Mouse (Mus musculus) brain, embryonic 18.5 days (tissue): Measurements from ENCODE around the gene Evx1.

Experiments
- DNase-seq: peaks from one replicate; pipeline ENCODE4 v3.0.0-alpha.2; 2012; ENCODE audit warnings: low read depth, low spot score

Evx1 gene

DNA sequence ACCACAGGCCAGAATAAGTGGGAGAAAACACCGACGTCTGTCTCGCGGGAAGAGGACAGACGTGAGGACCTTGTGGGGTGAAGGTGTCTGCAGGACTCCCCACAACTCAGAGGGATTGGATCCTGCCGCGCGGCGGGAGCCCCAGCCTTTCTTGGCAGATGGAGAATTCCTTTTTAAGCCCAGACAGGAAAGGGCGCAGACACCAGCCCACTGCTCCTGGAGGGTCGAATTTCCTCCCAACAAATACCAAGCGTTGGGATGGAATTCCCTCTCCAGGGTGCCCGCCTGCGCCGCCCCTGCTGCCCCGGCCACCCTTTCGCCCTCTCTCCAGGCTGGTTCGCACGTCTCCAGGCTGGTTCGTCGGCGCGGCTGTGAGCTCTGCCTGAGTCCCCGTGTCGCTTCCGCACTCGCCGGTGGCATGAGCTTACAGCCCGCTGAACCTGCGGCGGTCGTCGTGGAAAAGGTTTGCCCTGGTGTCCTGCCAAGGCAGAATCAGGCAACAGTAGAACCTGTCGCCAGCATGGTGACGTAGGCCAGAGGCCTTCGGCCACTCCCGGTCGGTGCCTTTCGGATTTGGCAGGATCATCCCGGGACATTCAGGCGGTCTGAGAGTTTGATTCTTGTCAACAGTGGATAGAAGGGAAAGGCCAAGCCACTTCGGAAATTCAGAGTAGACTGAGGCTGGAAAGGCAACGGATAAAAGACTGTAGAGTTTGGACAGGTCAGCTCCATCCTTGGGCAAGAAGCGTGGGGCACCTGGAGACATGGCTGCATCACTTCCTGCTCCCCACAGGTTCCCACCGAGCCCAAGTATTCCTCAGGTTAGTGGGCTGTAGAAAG, 22.1 kb upstream of the Evx1 start:
- DNase-seq = no peak

DNA sequence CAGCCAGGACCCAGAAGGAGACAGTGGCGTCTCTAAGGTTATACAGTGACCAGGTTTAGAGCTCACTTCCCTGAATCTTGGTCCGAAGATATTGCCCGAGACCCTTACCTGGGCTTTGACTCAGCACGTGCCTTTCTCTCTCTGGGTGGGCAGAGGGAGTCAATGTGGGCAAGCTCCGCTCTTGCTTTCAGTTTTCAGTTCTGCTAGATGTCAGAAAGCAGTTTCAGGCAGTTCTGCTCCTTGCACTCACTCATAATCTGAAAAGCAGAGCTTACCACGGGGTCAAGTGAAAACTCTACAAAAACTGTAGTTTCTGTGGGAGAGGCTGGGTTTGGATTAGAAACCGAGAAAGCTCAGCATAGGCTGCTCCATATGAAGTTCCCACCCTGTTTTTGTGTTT, 21.0 kb upstream of the Evx1 start:
- no peak for DNase-seq

DNA sequence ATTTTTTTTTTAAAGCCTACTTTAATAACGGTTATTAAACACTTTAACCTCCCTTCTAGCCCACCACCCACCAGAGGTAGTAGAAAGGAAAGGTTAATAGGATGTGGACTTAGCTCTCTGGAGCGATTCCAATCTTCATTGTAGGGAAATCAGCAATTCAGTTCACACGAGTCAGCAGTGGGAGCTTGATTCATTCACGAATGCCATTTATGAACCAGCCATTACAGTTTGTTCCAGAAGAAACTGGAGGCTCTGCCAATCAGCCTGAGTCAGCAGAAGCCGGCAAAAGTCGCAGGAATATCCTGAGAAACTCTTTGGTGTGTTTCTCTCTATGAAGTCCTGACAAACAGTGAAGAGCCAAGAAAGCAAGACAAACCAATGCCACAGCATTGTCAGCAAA, 18.7 kb upstream of the Evx1 start:
- no peak for DNase-seq

DNA sequence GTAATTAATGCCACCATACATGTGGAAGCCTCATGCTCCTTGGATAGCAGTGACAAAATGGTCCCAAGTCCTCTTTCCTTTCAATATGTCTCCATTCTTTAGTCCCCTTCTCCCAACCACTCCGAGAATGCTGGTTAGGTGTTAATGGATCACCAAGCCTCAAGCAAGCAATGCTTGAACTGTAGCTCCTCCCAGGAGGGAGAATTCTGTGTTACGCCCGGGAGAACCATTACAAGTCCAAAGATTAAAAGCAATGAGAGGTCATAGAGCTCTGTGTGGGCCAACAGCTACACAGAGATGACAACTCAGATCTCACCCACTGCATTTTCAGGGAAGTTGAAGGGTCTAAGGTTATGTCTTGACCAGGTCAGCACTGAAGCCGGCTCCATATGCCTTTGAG, 14.8 kb upstream of the Evx1 start:
- no peak for DNase-seq

DNA sequence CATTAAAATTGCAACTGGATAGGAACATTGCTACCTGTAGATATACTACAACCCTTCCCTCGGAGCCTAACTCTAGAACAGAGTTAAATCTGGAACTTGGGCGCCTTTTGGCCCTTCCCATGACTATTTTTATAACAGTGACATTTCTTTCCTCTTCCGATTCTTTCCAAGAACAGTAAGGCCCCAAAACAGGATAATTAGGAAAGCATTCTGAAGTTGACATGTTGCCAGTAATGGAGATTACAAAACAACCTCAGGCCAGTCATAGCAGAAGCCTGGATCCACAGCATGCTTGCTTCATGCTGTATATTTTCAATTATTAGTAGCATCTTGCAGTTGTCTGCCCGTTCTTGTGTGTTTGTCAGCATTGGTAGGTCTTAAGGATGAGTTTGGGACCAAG, 12.5 kb upstream of the Evx1 start:
- DNase-seq = no peak

DNA sequence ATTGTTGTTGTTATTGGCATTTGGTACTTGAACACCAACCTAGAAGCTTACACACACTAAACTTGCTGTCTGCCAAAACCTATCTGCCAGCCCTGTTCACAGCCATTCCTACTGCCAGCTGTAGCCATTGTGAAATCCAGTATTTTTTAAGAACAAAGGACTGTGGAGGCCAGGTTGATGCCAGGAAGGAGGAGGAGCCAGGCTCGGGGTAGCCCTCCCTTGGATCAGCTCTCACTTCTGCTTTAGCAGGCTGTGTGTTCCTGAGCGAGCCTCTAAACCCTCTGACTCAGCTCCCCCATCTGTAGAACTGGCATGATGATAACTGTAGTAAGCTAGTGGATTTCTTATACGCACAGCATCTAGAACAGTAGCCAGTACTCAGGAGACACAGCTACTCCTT, 9.9 kb upstream of the Evx1 start:
- DNase-seq = no peak

DNA sequence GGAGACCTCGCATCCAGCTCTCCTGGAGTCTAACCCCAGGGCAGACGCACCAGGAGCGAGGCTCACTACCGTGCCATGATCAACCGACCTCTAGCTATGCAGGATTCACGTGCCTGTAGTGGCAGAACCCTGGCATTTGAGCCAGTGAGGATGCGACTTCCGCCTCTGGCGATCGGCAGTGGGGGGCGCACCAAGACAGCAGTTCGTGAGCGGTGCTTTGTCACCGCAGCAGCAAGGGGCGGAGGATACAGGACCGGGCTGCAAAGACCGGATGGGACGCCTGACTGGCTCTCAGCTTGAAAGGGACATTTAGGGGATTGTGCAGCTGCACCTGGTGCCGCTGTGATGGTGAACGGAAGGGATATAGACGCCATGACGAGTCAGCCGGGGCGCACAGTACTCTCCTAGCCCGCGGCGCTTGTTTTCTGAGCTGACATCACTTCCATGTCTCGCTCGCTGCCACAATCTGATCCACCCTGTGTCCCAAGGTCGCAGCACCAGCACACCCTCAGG, 7.4 kb upstream of the Evx1 start:
- no peak for DNase-seq

DNA sequence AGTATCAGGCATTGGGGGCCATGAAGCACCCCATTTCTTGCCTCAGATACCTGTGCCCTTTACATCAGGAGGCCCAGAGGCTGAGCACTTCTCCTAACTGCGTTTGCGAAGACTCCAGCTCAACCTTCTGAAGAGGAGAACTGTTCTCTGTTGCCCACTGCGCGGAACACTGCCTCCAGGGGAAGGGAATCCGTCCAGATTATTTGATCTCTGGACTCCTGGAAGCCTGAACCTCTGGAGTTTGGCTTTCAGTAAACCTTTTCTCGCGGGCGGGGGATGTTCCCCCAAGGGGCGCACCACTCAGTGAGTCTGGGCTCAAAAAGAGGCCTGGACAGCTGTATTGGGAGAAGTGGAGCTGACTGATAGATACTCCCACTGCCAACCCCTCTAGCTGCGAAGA, 3.5 kb upstream of the Evx1 start:
- DNase-seq = no peak

DNA sequence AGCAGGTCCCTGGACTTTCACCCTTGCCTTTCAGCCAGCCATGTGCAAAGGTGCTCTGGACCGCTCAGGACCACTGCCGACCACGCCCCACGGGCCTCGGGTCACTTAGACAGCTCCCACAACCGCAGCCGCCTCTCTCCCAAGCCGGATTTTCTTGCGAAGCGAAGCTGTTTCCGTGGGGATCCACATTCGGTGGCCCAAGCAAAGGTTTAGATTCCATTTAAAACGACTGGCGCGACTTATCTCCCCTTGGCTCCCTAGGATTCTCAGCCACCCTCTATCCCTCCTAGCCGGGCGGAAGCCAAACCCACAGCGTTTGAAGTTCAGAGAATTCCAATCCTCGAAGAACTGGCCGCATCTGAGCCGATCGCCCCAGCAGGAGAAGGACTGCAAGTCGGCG, 2.9 kb upstream of the Evx1 start:
- DNase-seq = no peak

DNA sequence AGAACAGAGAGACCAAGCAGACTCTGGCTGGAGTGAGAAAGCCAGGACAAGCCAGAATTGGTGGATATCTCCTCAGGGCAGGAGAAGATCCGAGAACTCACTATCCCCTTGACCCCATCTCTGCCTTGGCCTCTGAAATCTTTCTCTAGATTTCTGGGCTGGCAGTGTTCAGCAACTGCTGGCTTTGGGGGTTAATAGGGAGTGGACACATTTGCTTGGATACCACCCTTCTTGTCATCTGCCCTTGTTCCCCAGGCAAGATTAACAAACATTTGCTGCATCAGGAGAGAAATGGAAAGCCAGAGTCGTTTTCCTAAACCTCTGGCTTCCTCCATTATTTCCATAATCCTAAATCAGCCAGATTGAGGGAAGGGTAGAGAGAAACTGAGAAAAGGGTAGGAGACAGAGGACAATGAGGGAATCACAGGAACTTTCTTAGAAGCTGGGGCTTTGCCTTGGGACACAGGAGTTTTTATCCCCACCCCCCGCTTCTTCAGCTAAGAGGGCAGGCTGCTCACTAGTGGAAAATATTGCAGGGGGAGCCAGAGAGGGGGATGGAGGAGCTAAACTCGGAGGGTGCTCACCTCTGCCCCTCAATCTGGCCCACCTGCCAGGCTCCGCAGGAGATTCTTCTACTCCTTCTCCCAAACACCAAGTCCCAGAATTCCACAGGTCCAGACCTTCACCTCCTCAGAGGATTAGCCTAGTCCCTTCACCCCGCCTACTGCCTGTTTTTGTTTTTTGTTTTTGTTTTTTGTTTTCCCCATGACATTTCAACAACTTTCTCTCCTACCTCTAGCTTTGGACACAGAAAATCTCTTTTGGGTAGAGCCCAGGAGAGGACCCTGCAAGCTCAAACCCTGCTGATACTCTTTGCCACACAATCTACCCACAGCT, 1.4 kb upstream of the Evx1 start:
- no peak for DNase-seq

DNA sequence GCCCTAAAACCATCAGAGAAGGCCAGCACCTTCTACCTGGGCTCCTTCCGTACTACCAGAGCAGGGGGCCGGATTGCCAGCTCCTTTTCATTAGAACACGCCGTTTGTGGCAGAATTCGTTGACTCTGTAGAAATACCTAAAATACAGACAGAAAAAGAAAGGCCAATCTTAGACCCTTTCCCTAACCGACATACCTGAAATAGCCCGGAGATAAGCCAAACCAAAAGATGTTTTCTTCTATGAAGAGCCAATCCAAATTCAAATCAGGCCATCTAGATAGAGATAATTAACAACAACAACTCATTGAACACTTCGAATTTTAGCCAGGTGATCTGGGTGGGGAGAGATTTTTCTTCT, 761 bp upstream of the Evx1 start:
- DNase-seq = no peak

DNA sequence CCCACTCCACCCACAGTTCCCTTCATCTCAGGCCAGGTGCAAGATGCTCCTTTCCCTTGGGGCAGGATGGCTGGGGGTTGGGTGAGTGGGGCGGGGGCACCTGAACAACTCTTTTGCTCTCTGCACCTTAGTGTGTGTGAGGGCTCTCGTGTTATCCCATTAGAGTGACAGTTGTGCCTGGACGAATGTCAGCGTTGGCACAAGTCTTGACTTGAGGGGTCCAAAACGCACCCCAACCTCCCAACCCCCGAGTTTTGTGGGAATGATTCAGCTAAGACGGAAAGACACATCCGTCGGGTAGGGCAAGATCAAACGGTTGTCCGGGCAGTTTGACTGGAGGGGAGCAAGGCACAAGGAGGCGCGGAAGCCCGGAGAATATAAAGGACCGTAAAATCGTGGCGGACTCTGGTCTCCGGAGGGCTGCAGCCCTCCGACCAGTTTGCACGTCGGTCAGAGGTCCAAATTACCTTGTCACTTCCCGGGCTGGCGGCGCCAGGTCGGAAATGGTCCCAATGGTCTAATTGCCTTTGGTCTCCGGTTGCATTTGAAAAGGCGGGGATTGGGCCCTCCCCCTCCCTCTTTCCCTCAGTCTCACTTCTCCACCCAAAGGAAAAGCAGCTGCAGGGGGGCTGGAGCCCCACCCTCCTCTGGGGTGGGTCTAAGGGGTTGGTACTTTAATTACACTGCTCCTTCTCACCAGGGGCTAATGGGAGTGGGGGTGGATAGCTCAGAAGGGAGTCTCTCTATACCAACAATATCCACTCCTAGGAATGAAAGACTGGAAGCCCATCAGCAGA, 1.2 kb downstream of the Evx1 start:
- DNase-seq = no peak

DNA sequence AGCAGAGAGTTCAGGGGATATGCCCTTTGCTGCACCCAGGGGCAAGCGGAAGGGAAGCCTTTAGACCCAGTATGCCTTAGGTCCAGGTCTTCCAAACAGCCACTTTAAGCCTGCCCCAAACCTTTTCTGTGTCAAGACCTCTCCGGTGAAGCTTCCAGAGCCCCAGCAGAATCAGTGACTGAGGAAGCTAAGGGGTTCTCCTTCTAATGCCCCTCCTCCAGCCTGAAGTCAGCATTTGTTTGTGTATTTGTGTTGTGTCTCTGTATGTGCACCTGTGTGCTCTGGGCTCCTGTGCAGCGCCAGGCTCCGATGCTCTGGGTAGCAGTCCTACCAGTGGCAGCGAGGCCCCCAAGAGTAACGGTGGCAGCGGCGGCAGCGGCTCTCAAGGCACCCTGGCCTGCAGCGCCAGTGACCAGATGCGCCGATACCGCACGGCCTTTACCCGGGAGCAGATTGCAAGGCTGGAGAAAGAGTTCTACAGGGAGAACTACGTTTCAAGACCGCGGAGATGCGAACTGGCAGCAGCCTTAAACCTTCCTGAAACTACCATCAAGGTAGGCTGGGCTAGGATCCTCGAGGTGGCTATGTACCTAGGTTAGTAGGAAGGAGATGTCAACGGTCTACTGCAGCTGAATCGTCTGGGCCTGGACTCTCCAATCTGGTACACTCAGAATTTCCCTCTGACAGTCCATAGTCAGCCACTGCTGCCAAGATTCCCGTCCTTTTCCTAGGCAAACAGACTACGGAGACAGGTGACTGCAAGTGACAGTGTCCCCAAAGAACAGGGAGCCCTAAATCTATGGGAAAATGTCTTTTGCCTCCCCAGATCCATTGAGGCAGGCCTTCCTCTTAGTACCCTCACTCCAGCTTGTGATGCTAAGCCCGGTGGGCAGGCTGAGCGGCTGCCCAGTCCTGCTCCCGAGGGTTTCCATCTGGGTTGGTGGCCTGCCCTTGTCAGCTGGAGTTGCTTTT, 2.4 kb downstream of the Evx1 start:
- no peak for DNase-seq

DNA sequence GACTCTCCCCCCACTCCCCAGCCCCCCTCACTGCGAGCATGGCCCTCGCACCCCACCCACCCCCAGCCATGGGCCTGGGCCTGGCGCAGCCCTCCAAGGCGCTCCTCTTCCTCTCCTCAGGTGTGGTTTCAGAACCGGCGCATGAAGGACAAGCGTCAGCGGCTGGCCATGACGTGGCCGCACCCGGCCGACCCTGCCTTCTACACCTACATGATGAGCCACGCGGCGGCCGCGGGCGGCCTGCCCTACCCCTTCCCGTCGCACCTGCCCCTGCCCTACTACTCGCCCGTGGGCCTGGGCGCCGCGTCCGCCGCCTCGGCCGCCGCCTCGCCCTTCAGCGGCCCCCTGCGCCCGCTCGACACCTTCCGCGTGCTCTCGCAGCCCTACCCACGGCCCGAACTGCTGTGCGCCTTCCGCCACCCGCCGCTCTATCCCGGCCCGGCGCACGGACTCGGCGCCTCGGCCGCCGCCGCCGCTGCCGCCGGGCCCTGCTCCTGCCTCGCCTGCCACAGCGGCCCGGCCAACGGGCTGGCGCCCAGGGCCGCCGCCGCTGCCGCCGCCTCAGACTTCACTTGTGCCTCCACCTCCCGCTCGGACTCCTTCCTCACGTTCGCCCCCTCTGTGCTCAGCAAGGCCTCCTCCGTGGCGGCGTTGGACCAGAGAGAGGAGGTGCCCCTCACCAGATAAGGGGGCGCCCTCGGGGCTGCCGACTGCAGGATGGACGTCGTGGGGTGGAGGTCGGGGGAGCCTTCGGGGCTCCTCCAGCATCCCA, 3.3 kb downstream of the Evx1 start:
- DNase-seq = no peak

DNA sequence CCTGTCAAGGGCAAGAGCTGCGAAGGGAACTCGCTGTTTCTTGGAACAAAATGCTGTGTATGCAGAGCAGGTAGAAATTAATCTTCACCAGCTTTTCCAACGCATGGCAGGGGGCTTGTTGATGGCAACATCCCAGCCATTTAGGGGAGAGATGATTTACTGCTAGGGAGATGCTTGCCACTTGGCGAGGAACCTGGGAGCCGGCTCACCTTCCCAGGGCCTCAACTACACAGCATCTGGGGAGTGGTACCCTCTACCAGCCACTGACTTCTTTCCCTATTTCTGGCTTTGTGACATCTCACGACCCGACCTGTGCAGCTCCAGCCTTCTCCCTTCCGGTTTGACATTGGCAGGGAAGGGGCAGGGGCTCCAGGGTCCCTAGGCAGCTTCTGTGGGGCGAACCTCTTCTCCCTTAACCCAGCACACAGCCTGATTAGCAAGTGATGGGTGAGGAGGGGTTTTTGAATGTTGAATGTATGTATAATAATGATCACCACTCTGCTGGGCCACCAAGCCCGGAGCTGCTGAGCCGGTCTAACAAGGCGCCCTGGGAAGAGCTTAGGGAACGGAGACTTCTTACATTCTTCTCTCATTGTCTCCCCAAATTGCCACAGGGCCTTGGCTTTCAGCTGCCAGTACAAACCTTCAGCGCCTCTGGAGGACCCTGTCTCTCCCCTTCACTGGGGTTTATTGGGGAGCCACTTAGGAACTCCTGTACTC, 4.3 kb downstream of the Evx1 start:
- DNase-seq = no peak

DNA sequence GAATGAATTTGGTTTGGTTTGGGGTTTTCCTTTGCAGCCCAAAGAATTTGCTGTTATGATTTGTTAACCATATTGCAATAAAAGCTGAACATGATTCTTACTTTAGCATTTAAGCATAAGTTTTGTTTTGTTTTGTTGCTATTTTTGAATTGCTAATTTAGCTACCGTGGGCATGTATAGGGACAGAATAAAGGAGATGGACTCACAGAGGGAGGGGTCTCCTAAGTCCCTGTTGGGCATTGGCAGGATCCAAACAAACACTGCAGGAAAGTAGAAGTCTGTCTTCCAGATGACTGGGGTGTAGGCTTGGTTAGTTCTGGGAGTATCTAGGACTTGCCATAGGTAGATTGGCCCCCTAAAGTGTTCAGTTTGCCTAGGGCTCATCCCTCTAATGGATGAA, 5.0 kb downstream of the Evx1 start:
- DNase-seq = no peak

DNA sequence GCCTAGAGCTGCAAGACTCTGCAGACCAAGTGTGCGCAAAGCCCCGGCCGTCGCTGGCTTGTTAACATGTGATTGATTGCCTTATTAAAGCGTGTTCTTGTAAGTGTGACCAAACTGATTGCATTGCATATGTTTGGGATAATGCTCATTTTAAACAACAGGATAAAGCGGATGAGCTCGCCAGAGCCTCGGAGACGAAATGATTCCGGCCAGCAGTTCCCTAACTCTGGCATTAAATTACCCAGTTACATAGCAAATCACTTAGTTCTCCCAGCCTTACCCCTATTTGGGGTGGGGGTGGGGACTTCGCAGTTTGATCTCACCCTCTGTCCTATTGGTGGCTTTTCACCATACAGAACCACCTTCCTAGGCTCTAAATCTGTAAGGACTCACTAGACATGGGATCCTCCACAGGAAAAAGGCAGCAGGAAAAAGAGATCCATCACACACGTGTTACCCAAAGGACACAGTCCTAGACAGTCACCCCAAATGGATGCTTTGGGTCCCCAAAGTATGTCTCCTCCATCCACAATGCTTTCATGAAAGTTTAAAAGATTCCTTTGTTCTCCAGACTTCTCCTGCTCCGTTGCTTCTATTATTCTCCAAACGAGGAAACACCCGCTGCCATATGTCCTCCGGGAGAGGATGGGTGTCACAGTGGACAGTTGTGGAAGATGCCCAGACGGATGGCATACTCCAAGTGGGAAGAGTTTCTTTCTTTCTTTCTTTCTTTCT, 6.8 kb downstream of the Evx1 start:
- DNase-seq = no peak

DNA sequence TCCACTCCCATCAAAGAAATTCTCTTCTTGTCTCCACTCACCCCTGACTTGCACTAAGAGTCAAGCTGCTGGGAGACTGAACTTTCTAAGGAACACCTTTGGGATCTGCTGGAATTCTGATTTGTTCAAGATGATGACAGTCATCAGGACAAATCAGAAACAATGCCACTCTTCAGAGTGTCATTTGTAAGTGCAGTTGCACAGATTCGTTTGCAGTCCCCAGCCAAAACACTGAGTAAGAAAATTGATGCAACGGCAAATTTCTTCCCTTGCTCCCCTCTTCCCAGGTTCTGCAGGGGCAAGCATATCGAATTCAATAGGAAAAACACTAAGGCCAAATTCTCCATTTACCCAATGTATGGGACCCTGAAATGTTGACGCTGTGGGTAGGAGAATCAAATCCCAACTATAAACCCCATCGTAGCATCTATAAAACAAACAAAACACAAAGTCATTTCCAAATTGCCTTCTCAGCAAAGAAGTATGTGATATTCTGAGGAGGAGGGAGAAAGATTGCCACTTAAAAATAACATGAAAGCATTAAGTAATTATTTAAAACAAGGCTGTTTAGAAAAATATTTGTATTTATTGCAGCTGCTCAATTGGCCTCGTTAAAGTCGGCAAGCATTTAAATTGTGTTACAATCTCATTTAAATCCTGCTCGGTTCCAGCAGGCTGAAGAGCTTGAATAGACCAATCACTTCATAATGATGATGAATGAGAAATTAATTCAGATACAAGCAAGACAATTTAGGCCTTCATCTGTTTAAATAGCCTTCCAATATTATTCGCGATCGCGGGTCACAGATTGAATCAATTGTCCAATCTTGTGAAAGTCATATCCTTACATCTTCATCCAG, 7.9 kb downstream of the Evx1 start:
- DNase-seq = no peak
